Mouse (Mus musculus) right cerebral cortex, postnatal 36 days (tissue): ENCODE data around the gene Stim1.

Experiments used
- DNase-seq, 2 experiments: peaks; one replicate each; pipeline ENCODE4 v3.0.0; 2022; ENCODE audit warnings: low spot score in 2 of 2, mixed read lengths in 1 of 2

Stim1 gene

GRCm38 (mm10) chr7:102267601-102268394, at the start of gene Stim1:
TSS of gene Stim1 (plus strand) at chr7:102267806.
- DNase-seq, result peak in 1 of 2 experiments; percentile 39

- no peak for DNase-seq
These were observed 45.7 kb upstream of the Stim1 start for GRCm38 (mm10) chr7:102221899-102222298.

GRCm38 (mm10) chr7:102222336-102222735, 45.3 kb upstream of the Stim1 start:
- no peak for DNase-seq

GRCm38 (mm10) chr7:102222830-102223556, 44.6 kb upstream of the Stim1 start:
- DNase-seq, result peak in 1 of 2 experiments; percentile 36

- DNase-seq, result no peak
These were observed 43.5 kb upstream of the Stim1 start for GRCm38 (mm10) chr7:102223883-102224738.

- no peak for DNase-seq
These were observed 41.6 kb upstream of the Stim1 start for GRCm38 (mm10) chr7:102226051-102226450.

- no peak for DNase-seq
These were observed 39.4 kb upstream of the Stim1 start for GRCm38 (mm10) chr7:102228049-102228670.

- DNase-seq, result no peak
These were observed 37.8 kb upstream of the Stim1 start for GRCm38 (mm10) chr7:102229814-102230213.

GRCm38 (mm10) chr7:102233059-102233458, 34.5 kb upstream of the Stim1 start:
- no peak for DNase-seq

- DNase-seq, result no peak
These were observed 28.8 kb upstream of the Stim1 start for GRCm38 (mm10) chr7:102238686-102239286.

GRCm38 (mm10) chr7:102239591-102239990, 28.0 kb upstream of the Stim1 start:
- DNase-seq, result no peak

GRCm38 (mm10) chr7:102242371-102242770, 25.2 kb upstream of the Stim1 start:
- no peak for DNase-seq

GRCm38 (mm10) chr7:102242917-102243316, 24.7 kb upstream of the Stim1 start:
- no peak for DNase-seq

GRCm38 (mm10) chr7:102243870-102244269, 23.7 kb upstream of the Stim1 start:
- DNase-seq, result no peak

- no peak for DNase-seq
These were observed 22.6 kb upstream of the Stim1 start for GRCm38 (mm10) chr7:102244782-102245535.

- no peak for DNase-seq
These were observed 21.8 kb upstream of the Stim1 start for GRCm38 (mm10) chr7:102245775-102246174.

GRCm38 (mm10) chr7:102246265-102246664, 21.3 kb upstream of the Stim1 start:
- no peak for DNase-seq

GRCm38 (mm10) chr7:102246956-102247797, 20.4 kb upstream of the Stim1 start:
- DNase-seq, result no peak

- no peak for DNase-seq
These were observed 18.8 kb upstream of the Stim1 start for GRCm38 (mm10) chr7:102248691-102249404.
